Mouse (Mus musculus): ENCODE measurements at regions not wholly inside any gene's neighbourhood (a gene's known extent, or its start where the extent isn't known, plus 50 kb on each side); places are given as distances from the start of the nearest gene placed in this dataset.

- no peak for DNase-seq (ENCODE audit: low read depth)
These were observed 66.2 kb downstream of the A730009L09Rik start for GRCm38 (mm10) chr16:84581166-84581565.

DNA sequence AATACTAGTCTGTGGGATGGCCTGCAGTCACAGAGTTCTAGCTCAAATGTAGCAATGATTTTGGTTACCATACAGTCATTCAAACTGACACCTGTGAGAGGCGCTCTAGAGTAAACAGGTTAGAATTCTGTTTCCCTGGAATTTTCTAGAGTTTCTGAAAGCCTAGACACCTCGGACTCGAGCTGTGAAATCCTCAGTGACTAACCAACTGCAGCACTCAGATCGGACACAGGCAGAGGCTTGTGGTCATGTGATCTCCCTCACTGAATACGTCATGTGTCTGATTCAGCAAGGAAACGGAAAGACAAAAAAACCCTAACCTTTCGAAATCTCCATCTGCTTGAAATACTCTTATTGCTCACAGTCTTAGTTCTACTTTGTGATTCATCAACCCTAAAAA, 68.4 kb downstream of the A730009L09Rik start:
- DNase-seq (ENCODE audit: low read depth): no peak

DNA sequence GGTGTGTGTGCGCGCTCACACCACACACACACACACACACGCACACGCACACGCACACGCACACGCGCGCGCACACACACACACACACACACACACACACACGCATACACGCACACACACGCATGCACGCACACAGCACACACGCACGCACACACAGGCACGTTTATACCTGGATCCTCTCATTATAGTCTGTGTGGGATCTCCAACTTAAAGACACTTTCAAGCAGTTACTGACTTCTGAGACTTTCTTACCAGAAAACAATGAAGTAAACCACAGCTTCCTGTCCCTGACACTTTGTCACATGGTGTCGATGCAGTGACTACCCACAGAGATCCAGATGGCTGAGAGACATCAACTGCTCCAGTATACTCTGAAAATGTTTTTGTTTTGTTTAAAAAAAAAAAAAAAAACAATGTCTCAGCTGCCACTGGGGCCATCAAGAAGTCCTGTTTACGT, 68.9 kb downstream of the A730009L09Rik start:
- DNase-seq (ENCODE audit: low read depth): no peak

GRCm38 (mm10) chr16:84584724-84585399, 69.9 kb downstream of the A730009L09Rik start:
- DNase-seq (ENCODE audit: low read depth): no peak

- no peak for DNase-seq (ENCODE audit: low read depth)
These were observed 78.1 kb downstream of the A730009L09Rik start for GRCm38 (mm10) chr16:84592978-84593377.

GRCm38 (mm10) chr16:84602969-84603368, 88.0 kb downstream of the A730009L09Rik start:
- DNase-seq (ENCODE audit: low read depth): no peak

DNA sequence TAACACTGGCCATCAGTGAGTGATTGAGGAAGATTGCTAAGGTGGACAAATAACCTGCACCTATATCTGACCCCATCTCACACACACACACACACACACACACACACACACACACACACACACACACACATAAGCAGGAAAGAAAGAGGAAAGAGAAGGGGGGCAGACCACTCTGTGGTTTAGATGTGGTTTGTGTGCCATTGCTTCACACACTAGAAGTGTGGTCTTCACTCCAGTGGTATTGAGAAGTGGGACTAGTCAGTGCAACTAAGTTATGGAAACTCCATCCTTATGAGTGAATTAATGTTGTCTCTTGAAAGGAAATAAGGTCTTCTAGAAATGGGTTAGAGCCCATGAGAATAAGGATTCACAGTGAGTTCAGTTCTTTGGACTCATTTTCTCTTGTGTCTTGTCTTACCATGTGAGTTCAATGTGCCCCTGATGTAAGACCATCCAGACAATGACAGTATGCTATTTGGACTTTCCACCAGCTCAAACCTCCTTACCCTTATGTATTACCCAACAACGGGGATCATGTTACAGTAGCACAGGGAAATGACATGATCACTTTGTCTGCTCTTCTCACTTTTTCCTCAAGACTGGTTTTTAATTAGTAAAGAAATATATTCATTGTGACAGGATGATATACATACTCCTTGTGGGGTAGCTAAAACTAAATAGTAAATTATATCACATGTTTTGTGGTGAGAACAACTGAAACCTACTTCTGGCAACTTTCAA, 88.7 kb downstream of the A730009L09Rik start:
- no peak for DNase-seq (ENCODE audit: low read depth)

DNA sequence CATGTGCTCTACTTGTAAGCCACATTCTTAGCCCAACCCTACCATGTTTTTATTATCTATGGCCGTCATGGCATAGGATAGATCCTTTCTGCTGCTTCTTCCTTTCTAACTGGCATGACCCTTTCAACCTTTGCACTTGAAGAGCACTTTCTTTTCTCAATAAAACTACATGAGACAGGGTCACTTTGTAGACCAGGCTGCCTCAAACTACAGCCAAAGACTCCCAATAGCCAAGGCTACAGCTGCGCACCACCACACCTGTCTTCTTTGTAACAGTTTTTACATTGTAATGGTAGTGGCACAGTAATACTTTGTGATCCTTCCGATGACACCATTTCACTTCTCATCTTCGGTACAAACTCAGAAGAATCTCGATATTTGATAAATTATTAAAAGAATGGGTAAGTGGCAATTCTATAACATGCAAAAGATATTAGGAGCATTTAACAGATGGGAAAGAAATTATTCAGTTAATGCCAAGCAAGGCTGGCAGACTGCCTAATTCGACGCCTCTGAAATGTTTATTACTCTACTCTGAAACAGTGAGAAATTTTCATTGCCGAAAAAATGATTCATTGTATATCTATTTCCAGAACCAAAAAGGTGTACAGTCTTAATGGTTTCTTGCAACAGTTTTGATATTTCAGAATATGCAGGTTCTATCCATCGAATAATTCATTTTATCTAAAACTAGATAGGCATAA, 89.5 kb downstream of the A730009L09Rik start:
- no peak for DNase-seq (ENCODE audit: low read depth)

DNA sequence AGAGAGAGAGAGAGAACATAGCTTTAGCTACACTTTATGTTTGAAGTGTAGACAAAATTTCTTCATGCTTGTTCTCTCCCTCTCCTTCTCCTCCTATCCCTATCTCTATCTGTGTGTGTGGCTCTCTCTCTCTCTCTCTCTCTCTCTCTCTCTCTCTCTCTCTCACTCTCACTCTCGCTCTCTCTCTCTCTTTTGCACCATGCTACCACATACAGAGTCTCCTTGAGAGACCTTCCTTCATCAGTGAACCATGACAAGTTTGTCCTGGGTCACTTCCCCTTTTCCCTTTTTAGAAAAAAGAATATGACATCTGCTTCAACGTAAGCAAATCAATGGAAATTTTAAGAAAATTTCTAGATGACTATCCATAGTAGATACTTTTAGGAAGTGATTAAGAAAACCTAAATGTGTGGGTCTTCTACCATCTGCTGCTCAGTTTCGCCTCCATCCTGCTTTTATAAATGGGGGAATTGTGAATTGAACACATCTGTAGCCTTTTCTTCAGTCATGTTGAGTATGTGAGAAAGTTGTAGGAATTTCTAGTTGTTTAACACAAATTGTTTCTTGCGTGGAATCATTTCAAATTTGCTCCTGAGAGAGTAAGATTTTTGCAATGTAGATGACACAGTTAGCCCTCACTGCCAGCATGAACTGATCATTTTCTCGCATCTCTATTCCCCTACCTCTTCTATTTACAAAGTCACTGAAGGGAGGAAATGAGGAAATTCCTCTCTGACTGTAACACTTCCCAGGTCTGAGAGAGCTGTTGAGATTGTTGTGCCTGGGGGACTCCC, 91.3 kb downstream of the A730009L09Rik start:
- DNase-seq (ENCODE audit: low read depth): no peak

- no peak for DNase-seq (ENCODE audit: low read depth)
These were observed 91.8 kb downstream of the A730009L09Rik start for GRCm38 (mm10) chr16:84606804-84607095.

- no peak for DNase-seq (ENCODE audit: low read depth)
These were observed 92.6 kb downstream of the A730009L09Rik start for GRCm38 (mm10) chr16:84607503-84607902.

DNA sequence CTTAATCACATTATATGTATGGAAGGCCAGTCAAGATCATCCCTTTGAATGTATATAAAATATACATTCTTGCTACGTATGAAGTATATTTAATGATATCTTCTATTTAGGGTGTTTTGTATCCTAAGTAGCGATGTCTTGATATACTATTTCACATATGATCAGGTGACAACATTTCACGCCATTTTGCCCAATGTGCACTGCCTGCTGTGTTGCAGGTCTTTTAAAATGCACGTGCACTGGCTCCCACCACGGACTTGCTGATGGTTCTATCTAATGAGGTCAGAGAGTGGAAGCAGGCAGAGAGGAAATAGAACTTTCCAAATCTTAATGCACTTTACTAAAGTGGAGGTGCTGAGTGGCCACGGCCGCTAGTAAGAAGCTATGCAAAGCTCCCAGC, 100.8 kb downstream of the A730009L09Rik start:
- no peak for DNase-seq (ENCODE audit: low read depth)

DNA sequence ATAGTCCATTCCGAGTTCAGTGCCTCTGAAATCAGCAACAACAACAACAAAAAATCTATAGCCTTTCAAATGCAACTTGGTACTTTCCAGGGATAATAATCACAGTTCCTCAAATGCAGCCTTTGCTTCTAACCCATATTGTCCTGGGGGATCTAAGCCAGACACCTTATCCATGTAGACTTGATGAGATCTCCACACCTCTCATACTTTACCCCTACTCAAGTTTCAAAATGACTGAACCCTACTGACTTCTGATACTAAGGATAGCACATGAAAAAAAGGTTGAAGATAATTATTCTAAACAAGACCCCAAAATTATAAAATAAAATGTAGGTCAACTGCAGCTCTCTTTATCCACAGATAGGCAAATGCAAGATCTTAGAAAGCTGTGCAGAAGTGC, 101.2 kb downstream of the A730009L09Rik start:
- no peak for DNase-seq (ENCODE audit: low read depth)

DNA sequence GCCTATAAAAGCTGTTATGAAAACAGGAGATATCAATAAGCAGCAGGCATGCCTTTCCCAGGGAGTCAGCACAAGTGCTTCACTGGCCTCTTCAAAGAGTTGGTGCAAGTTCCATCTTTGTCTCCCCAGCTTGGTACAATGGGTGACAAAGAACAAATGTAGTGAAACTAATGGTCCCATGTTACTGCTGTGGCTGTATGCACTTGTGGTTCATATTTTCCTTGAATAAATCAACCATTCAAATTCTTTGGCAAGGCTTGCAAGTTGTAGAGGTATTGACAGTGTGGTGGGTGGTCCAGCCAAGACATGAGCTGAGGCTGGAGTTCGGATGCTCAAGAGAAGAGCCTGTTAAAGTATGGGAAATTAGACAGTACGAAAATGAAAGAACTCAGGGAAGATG, 103.5 kb downstream of the A730009L09Rik start:
- no peak for DNase-seq (ENCODE audit: low read depth)

DNA sequence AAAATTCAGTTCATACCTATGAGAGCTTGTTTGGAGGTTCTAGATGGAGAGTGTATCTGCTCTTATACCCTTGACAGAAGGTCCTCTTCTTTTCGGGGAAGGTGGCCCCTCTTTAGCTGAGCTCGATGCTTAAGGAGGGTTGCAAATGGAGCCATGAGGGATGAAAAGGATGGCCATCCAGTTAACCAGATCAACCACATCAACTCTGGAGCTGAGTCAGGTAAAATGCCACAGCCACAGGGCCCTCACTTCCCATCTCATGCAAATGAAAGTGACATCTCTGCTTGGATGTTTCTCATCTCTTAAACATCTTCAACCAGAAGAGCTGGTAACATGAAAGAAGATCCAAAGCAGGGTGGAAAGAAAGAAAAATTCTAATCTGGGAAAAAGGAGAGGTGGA, 105.0 kb downstream of the A730009L09Rik start:
- no peak for DNase-seq (ENCODE audit: low read depth)

DNA sequence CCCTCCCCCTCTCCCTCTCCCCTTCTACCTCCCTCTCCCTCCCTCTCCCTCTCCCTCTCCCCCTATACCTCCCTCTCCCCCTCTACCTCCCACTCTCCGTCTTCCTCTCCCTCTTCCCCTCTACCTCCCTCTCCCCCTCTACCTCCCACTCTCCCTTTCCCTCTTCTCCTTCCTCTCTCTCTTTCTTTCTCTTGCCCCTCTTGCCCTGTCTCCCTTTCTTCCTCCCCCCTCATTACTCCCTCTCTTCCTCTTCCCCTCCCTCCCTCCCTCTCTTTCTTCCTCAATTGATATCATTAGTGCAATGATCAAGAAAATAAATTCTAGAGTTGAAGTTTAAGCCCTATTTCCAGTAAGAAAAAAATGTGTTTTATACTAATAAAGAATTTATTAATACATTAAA, 105.9 kb downstream of the A730009L09Rik start:
- no peak for DNase-seq (ENCODE audit: low read depth)

DNA sequence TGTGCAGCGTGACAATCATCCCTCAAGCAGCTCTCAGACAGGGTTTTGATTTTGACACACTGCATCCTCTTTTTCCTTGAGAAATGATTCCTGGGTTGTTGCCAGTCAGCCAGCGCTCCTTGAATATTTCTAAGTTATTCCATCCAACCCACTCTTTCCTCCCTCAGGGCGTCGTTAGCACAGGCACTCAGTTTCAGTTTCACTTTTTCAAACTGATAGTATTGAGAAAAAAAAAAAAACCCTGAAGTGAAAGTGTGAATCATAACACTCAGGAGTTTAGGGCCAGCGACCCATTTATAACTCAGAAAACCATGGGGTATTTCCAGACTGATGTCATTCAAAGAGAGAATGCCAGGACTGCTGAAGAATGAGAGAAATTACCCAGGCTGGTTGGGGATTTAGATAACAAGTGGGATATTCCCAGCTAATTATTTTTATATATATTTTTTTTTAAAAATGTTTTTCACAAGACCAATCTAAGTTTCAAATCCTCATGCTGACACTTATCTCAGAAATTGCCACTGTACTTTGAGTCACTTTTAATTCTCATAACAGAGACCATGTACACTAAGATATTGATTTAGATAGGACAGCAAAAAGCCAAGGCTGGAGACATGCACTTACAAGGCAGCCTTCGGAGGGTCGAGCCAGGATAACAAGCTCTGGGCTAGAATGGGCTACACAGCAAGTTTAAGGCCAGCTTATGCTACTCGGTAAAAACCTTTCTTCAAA, 106.5 kb downstream of the A730009L09Rik start:
- peak; percentile 10 for DNase-seq (ENCODE audit: low read depth)

- DNase-seq (ENCODE audit: low read depth): no peak
These were observed 108.6 kb downstream of the A730009L09Rik start for GRCm38 (mm10) chr16:84623346-84624085.

GRCm38 (mm10) chr16:84624443-84625109, 109.7 kb downstream of the A730009L09Rik start:
- no peak for DNase-seq (ENCODE audit: low read depth)

- DNase-seq (ENCODE audit: low read depth): no peak
These were observed 110.3 kb downstream of the A730009L09Rik start for GRCm38 (mm10) chr16:84625110-84625722.
